Mouse (Mus musculus): ENCODE measurements around the gene Pim1. TPM values are rescaled to one million over a fixed set of nuclear protein-coding genes. Genes with fewer than 3 reads are reported as not detected.

The Pim1 gene
- polyA plus RNA-seq (2017; shearing (Covaris generic)) = 34.1 TPM

GRCm38 (mm10) chr17:29490713-29491581 is at the start of gene Pim1:
Pim1 (plus strand) TSS chr17:29490753.

Other genes with a start within 250 kb of the Pim1 start
- 89.1 TPM for gene Ppil1, start 226.6 kb upstream of the Pim1 start, polyA plus RNA-seq (2017; shearing (Covaris generic))
- 152 TPM for gene BC004004, start 222.0 kb upstream of the Pim1 start, polyA plus RNA-seq (2017; shearing (Covaris generic))
- 0.16 TPM for gene Pi16, start 173.1 kb upstream of the Pim1 start, polyA plus RNA-seq (2017; shearing (Covaris generic))
- gene Mtch1, start 142.8 kb upstream of the Pim1 start, polyA plus RNA-seq (2017; shearing (Covaris generic)) = 7.5 TPM
- gene Fgd2, start 129.8 kb upstream of the Pim1 start, polyA plus RNA-seq (2017; shearing (Covaris generic)) = 1.3 TPM
- gene Gm17657, start 58.9 kb downstream of the Pim1 start, polyA plus RNA-seq (2017; shearing (Covaris generic)) = not detected
- gene Tbc1d22b, start 59.0 kb downstream of the Pim1 start, polyA plus RNA-seq (2017; shearing (Covaris generic)) = 30.4 TPM
- 5.6 TPM for gene Tmem217, start 61.6 kb downstream of the Pim1 start, polyA plus RNA-seq (2017; shearing (Covaris generic))
- 29.9 TPM for gene Rnf8, start 124.0 kb downstream of the Pim1 start, polyA plus RNA-seq (2017; shearing (Covaris generic))
- 8.0 TPM for gene Gm28043, start 124.1 kb downstream of the Pim1 start, polyA plus RNA-seq (2017; shearing (Covaris generic))
- gene Cmtr1, start 169.8 kb downstream of the Pim1 start, polyA plus RNA-seq (2017; shearing (Covaris generic)) = 283 TPM
- 10.5 TPM for gene Ccdc167, start 226.3 kb downstream of the Pim1 start, polyA plus RNA-seq (2017; shearing (Covaris generic))